Mouse (Mus musculus): ENCODE data around the gene Mfn1.

- TF ChIP-seq CTCF (IDR thresholded peaks at IDR 0.05; ENCODE audit: insufficient read depth, low read length): no peak
- TF ChIP-seq POLR2A (IDR thresholded peaks at IDR 0.05; ENCODE audit: borderline replicate concordance, extremely low read depth, low read depth, low read length): no peak
These were observed 70.1 kb downstream of the Mfn1 start for GRCm38 (mm10) chr3:32599328-32599727.
